Mouse (Mus musculus) forelimb bud, embryonic 11.5 days (tissue): Measurements from ENCODE around the gene Ly6c1.
"Not testable (repeated sequence)": the region's sequence is repeated elsewhere in the genome, so short reads cannot be mapped to it uniquely, and the experiment has no call there.

ENCODE experiments used
- DNase-seq: peaks from one replicate; pipeline ENCODE4 v3.0.0-alpha.2; 2012; ENCODE audit warnings: low read depth, low spot score

Ly6c1 gene

GRCm38 (mm10) chr15:75048642-75049261, at the start of gene Ly6c1:
TSS of gene Ly6c1 (minus strand) at chr15:75048830.
- DNase-seq, result not testable (repeated sequence)

GRCm38 (mm10) chr15:75088041-75088440, 39.4 kb upstream of the Ly6c1 start:
- DNase-seq, result not testable (repeated sequence)

GRCm38 (mm10) chr15:75069965-75070364, 21.3 kb upstream of the Ly6c1 start:
- no peak for DNase-seq

GRCm38 (mm10) chr15:75062030-75062574, 13.5 kb upstream of the Ly6c1 start:
- peak; percentile 43 for DNase-seq

DNA sequence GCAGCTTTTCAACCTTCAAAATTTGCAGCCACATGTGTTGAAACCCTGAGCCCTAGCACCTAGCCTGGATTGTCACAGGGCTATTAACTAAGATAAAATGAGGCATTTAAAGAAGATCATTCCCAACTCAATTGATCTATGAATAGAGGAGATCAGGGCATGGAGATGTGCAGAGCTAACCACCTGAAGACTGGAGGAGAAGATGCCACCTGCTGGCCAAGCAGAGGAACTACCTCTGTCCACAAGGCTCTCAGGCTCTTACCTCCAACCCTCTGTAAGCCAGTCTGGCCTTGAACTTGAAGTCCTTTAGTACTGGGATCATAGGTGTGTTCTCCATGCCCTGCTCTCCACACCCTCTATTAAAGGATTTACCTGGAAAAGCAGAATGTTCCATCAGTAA, 11.9 kb upstream of the Ly6c1 start:
- DNase-seq, result peak; percentile 25

DNA sequence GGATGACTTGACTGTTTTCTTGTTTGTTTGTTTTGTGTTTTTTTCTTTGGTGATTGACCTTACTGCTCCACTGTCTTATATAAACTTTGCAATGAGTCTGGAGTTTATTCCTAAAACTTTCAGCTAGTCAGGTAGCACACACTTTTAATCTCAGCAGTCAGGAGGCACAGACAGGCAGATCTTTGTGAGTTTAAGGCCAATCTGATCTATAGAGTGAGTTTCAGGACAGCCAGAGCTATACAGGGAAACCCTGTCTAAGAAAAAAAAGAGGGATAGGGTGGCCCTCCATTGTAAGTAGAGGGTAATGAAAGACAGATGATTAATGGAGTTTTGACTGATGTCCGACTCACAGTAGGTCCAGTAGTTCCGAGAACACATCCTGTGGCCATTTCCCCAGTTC, 7.4 kb upstream of the Ly6c1 start:
- no peak for DNase-seq

- not testable (repeated sequence) for DNase-seq
These were observed 6.8 kb upstream of the Ly6c1 start for GRCm38 (mm10) chr15:75055425-75055824.

DNA sequence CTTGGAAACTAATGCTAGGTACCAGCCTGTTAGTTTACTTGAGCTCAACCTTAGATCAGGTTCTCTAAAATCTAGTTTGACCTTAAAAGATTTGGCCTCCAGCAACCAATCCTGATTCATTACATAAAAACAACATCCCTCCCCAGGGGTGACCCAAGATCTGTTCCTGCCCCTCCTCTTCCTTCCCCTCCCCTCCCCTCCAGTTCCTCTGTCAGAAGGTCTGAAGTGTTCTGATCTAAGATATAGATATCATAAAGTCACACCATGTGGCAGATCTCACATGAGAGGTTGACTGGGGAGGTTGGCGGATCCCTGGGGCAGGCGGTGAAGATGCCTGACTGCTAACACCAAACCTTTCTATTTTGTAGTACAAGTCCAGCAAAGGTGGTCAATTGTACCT, 3.8 kb upstream of the Ly6c1 start:
- not testable (repeated sequence) for DNase-seq

DNA sequence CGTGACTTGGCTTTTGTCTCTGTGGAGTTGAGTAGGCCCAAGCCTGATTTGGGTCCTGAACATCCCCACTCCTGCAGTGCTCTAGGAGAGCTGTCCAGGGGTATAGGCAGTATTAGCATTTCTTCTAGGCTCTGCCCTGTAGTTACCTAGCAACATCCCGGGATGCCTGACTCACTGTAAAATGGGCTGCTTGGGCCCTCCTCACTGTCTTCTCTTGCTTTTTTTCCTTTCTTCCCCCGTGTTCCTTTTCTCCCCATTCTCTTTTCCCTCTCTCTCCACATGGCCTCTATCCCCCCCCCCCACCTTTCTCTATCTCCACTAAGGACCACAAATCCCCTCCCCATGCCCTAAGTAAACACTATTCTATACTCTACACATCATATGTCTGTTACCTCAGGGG, 2.5 kb upstream of the Ly6c1 start:
- DNase-seq, result not testable (repeated sequence)

DNA sequence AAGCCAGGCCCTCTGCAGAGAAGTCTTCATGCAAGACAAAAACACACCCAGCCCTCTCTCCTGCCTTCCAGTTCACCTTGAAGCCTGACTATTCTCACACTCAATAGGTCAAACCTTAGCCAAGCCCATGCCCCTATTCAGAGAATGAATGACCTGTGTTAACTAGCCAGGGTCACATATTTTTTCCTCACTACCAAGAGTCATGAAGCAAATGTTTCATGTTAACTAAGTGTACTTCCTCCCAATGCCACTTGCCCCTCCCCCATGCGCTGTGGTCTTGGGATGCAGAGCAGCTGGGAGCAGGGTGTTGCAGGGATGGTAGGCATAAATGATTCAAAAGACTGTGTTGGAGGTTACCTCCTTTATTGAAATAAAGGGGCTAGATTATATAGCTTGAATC, 2.0 kb upstream of the Ly6c1 start:
- DNase-seq, result not testable (repeated sequence)

DNA sequence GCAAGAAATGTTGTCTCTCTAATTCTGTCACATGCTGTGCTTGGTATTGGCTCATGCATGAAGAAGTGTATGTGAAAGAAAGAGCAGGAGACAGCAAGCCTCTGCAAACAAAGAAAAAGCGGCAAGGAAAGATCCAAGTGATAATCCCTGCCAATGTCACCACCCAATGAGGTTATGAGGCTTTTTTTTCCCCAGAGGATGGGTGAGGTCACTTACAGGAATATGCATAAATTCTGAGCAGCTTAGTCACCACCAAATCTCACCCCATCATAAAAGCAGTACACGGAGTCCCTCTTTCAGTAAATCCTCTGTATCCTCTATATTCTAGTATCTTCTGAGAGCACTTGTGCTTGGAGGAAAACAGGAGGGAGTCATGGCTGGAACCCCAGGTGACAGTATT, 1.2 kb upstream of the Ly6c1 start:
- not testable (repeated sequence) for DNase-seq

DNA sequence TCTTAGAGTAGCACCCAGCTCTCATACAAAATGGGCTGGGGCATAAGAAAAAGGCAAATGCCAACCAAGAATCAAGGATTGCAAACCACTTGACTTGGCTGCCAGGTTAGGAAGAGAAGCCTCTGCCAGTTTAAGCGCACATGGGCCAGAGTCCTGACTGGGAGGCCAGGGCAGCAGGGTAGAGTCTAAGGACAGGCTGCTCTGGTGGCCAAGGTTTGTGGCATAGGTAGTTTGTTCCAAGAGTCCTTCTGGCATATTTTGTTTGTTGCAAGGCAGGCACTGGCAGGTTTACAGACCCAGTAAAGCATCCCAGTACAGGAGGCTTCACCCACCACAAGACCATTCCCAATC, 685 bp downstream of the Ly6c1 start:
- not testable (repeated sequence) for DNase-seq

DNA sequence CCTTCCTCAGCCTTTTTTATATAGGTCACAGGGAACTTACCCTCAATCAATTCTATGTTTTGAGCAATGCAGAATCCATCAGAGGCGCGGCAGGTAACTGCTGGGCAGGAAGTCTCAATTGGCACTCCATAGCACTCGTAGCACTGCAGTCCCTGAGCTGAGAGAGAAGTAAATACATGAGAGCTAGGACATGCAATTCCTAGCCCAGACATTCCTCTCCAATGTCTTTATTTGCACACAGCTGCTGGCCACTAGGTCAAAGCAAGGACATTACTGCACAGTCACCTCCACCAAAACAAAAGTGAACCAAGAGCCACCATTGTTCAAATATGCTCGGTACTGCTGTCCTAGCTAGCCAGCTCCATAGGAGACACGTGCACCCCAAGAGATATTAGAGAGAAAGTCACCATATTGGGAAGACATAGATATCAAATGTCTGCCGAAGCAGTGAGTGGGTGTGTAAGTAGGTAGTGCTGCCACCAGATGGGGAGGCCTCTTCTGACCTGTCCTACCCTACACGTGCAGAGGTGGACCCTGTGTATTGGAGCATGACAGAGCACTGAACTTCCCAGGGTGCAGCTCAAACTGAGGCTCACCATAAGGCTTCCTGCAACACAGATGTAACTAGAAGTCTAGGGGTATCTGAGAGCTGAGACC, 1.2 kb downstream of the Ly6c1 start:
- not testable (repeated sequence) for DNase-seq

DNA sequence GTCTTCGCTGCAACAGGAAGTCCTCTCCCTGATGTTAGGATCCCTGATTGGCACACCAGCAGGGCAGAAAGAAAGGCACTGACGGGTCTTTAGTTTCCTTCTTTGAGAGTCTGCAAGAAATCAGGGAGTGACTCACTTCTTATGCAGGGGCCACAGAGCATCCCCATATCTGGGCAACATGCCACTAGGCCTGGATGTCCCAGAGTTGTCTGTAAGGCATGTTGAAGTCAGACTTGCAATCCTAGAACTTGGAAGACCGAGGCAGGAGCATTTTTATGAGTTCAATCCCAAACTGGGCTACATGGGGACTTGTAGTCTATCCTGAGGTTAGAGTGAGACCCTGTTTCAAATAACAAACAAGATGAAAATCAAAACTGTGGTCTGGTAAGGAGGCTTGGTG, 3.1 kb downstream of the Ly6c1 start:
- DNase-seq, result not testable (repeated sequence)

DNA sequence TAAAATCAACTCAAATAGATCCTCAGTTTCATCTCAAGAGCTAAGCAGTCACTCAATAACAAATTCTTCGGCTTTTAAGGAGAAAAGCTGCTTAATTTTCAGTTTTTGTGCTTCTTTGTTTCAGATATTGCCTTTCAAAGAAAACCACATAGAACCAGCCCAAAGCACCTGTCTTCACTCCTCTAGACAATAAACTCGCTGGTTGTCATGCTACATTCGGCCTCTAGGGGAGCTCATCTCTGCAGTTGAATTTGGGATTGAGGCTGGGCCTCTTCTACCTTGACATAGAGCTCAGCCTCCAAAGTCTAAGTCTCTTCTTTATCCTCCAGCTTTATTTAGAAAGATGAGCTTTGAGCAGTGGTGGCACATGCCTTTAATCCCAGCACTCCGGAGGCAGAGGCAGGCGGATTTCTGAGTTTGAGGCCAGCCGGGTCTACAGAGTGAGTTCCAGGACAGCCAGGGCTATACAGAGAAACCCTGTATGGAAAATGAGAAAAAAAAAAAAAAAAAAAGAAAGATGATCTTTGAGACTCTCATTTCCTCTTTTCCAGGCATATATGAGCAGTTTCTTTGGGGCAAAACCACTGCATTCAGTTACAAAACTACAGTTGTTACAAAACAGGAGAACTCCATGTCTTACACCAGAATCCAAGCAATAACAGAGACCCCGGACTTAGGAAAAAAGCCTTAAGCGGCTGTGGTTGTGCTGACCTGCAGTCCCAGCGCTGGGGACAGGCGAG, 27.4 kb downstream of the Ly6c1 start:
- DNase-seq, result not testable (repeated sequence)

- not testable (repeated sequence) for DNase-seq
These were observed 29.2 kb downstream of the Ly6c1 start for GRCm38 (mm10) chr15:75019446-75019845.
